Mouse (Mus musculus) naive thymus-derived CD4-positive, alpha-beta T cell, adult 2 months (primary cell): ENCODE data around the gene Thap11.
"Not testable (repeated sequence)": the region's sequence is repeated elsewhere in the genome, so short reads cannot be mapped to it uniquely, and the experiment has no call there.

Source experiments
- DNase-seq: peaks from one replicate; pipeline ENCODE4 v3.0.0-alpha.2; 2011; ENCODE audit warnings: low read depth

Gene Thap11

GRCm38 (mm10) chr8:105854715-105855216 lies at the start of gene Thap11:
Gene Thap11, plus strand, starts transcription at chr8:105855132.
- peak; percentile 96 for DNase-seq

GRCm38 (mm10) chr8:105805346-105805745 lies 49.6 kb upstream of the Thap11 start:
- DNase-seq, result no peak

GRCm38 (mm10) chr8:105805964-105806363 lies 49.0 kb upstream of the Thap11 start:
- DNase-seq, result no peak

GRCm38 (mm10) chr8:105807766-105808165 lies 47.2 kb upstream of the Thap11 start:
- DNase-seq, result no peak

GRCm38 (mm10) chr8:105808480-105808879 lies 46.5 kb upstream of the Thap11 start:
- no peak for DNase-seq

- DNase-seq, result peak; percentile 71
These were observed 44.6 kb upstream of the Thap11 start for GRCm38 (mm10) chr8:105810245-105810786.

- DNase-seq, result no peak
These were observed 43.9 kb upstream of the Thap11 start for GRCm38 (mm10) chr8:105811061-105811460.

GRCm38 (mm10) chr8:105811543-105811942 lies 43.4 kb upstream of the Thap11 start:
- peak; percentile 59 for DNase-seq

GRCm38 (mm10) chr8:105812511-105812910 lies 42.4 kb upstream of the Thap11 start:
- no peak for DNase-seq

GRCm38 (mm10) chr8:105813241-105813640 lies 41.7 kb upstream of the Thap11 start:
- DNase-seq, result no peak

- DNase-seq, result no peak
These were observed 35.3 kb upstream of the Thap11 start for GRCm38 (mm10) chr8:105819659-105820058.

- DNase-seq, result no peak
These were observed 34.0 kb upstream of the Thap11 start for GRCm38 (mm10) chr8:105820925-105821324.

- DNase-seq, result peak; percentile 79
These were observed 29.4 kb upstream of the Thap11 start for GRCm38 (mm10) chr8:105825506-105825905.

- DNase-seq, result no peak
These were observed 28.6 kb upstream of the Thap11 start for GRCm38 (mm10) chr8:105826379-105826778.

GRCm38 (mm10) chr8:105826861-105827848 lies 27.8 kb upstream of the Thap11 start, which contains the start of the genes Ranbp10 and Tsnaxip1:
Gene Ranbp10, minus strand, starts transcription at chr8:105827350.
Gene Tsnaxip1, plus strand, starts transcription at chr8:105827731.
- DNase-seq, result peak; percentile 98

GRCm38 (mm10) chr8:105833740-105834139 lies 21.2 kb upstream of the Thap11 start:
- not testable (repeated sequence) for DNase-seq

- DNase-seq, result peak; percentile 92
These were observed 19.6 kb upstream of the Thap11 start for GRCm38 (mm10) chr8:105835318-105835717.

GRCm38 (mm10) chr8:105836991-105837390 lies 17.9 kb upstream of the Thap11 start:
- no peak for DNase-seq

GRCm38 (mm10) chr8:105839209-105839608 lies 15.7 kb upstream of the Thap11 start:
- DNase-seq, result no peak

- DNase-seq, result no peak
These were observed 8.3 kb upstream of the Thap11 start for GRCm38 (mm10) chr8:105846678-105847077.

GRCm38 (mm10) chr8:105850014-105850413 lies 4.9 kb upstream of the Thap11 start:
- DNase-seq, result no peak

- DNase-seq, result no peak
These were observed 4.3 kb upstream of the Thap11 start for GRCm38 (mm10) chr8:105850611-105851010.

GRCm38 (mm10) chr8:105851651-105852143 lies 3.2 kb upstream of the Thap11 start:
- DNase-seq, result peak; percentile 92
